Mouse (Mus musculus) midbrain, postnatal 0 days (tissue): ENCODE data around the gene Mlec. TPM values are rescaled to one million over a fixed set of nuclear protein-coding genes. Genes with fewer than 3 reads are reported as not detected.

Experiments
- ATAC-seq: fragments of 200-750 bp; cut with Nextera tagmentation; 2 replicates; pipeline ENCODE4 v1.8.0; 2017; ENCODE audit warnings: moderate number of reproducible peaks, mild to moderate bottlenecking, moderate TSS enrichment, moderate library complexity; ENCODE audit not compliant: low FRiP score
- DNase-seq: peaks from one replicate; pipeline ENCODE4 v3.0.0-alpha.2; 2015; ENCODE audit warnings: low spot score
- H3K27ac ChIP-seq: fragments of 300-500 bp; sonication (generic); 2 replicates; pipeline ENCODE4 v1.5.1; 2014; ENCODE audit warnings: low read depth, mild to moderate bottlenecking, low read length, mixed read lengths
- H3K27me3 ChIP-seq: fragments of 300-500 bp; sonication (generic); 2 replicates; pipeline ENCODE4 v1.6.1; 2014; ENCODE audit warnings: low read length, control low read depth, mixed read lengths; ENCODE audit not compliant: insufficient read depth
- H3K36me3 ChIP-seq: fragments of 300-500 bp; sonication (generic); 2 replicates; pipeline ENCODE4 v1.6.1; 2014; ENCODE audit warnings: low read length, control low read depth, mixed read lengths; ENCODE audit not compliant: insufficient read depth
- H3K4me1 ChIP-seq: fragments of 300-500 bp; sonication (generic); 2 replicates; pipeline ENCODE4 v1.6.1; 2014; ENCODE audit warnings: mild to moderate bottlenecking, control low read depth, antibody characterized with exemption, low read length, mixed read lengths; ENCODE audit not compliant: insufficient read depth
- H3K4me2 ChIP-seq: fragments of 300-500 bp; sonication (generic); 2 replicates; pipeline ENCODE4 v1.6.1; 2014; ENCODE audit warnings: low read depth, mild to moderate bottlenecking, low read length, mixed read lengths; ENCODE audit not compliant: poor library complexity, severe bottlenecking
- H3K4me3 ChIP-seq: fragments of 300-500 bp; sonication (generic); 2 replicates; pipeline ENCODE4 v1.5.1; 2014; ENCODE audit warnings: low read depth, mild to moderate bottlenecking, low read length, moderate library complexity
- H3K9ac ChIP-seq: fragments of 300-500 bp; sonication (generic); replicated peaks from 2 replicates; pipeline ENCODE4 v1.6.1; 2014; ENCODE audit warnings: mild to moderate bottlenecking, low read length, moderate library complexity, mixed read lengths; ENCODE audit not compliant: poor library complexity, severe bottlenecking
- H3K9me3 ChIP-seq: fragments of 300-500 bp; sonication (generic); 2 replicates; pipeline ENCODE4 v1.6.1; 2016; ENCODE audit warnings: low read length, control low read depth
- CTCF ChIP-seq: IDR thresholded peaks from 2 replicates; pipeline ENCODE4 v1.5.1; 2016; ENCODE audit warnings: antibody characterized with exemption, mild to moderate bottlenecking
- WGBS: fragments of 180-500 bp; shearing (Covaris S2); extraction: QIAGEN DNeasy Blood & Tissue Kit; methylation state at CpG from one replicate; pipeline ENCODE4 v1.1.7; 2014; 5-methylcytosine and 5-hydroxymethylcytosine counted together
- polyA plus RNA-seq: library from polyadenylated mRNA; unstranded; fragments of >200 nt; fragmentation: Nextera tagmentation; extraction: Ambion mirVana; gene quantifications from 2 replicates; pipeline ENCODE4 v1.2.1, GENCODE M21; 2015
- total RNA-seq: library from RNA; depleted of rRNA; stranded (reverse); fragments of >200 nt; gene quantifications from 2 replicates; pipeline ENCODE4 v1.2.3, GENCODE M21; 2014

The Mlec gene
- total and polyA plus RNA-seq, 2 experiments from 2014 or later, result 16.2 to 64.6 TPM

DNA sequence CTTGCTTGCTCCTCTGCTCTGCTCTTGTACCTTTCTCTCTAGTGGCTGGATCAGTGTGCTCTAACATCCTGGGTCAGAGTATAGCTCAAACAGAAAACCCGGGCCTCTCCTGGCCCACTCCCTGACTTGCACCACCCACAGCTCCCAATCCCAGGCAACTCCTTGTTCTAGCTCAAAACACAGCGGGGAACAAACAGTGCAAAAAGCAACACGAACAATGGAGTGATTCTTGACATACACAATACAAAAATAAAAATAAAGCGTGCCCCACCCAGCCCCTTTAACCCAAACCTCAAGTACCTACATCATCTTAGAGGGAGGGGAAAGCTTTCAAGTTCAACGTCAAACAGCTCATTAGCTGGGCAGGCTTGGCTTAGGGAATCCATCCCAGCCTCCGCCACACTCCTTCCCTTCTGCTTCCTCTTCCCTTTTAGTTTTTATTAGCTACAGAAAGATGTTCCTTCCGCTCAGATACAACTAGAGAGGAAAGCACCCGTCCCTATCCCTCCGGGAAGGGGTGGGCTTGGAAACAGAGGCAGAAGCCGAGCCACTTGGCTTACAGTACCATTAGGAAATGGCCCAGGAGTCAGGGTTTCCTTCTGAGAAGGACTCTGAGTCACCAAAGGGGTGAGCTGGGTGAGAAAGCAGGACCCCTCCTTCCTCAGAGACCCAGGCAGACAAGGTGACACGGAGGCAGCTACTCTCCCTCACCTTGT, 12.6 kb downstream of the Mlec start:
- H3K4me3 ChIP-seq, result no peak overlapping the region
- DNase-seq (no peak), ATAC-seq (no peak)
- WGBS, result 80% methylated on average over 11 of the region's 11 CpGs
- H3K27me3 ChIP-seq, result no peaks in the 10 kb centered on the region
- H3K36me3 ChIP-seq, result peaks cover 54% of the 10 kb centered on the region
- H3K4me1 ChIP-seq, result no peaks in the 10 kb centered on the region
- no peak overlapping the region for H3K27ac ChIP-seq
- TF ChIP-seq CTCF, result no peak
- no peaks in the 10 kb centered on the region for H3K9me3 ChIP-seq
- H3K4me2 ChIP-seq, result no peak overlapping the region
- H3K9ac ChIP-seq, result no peak overlapping the region

DNA sequence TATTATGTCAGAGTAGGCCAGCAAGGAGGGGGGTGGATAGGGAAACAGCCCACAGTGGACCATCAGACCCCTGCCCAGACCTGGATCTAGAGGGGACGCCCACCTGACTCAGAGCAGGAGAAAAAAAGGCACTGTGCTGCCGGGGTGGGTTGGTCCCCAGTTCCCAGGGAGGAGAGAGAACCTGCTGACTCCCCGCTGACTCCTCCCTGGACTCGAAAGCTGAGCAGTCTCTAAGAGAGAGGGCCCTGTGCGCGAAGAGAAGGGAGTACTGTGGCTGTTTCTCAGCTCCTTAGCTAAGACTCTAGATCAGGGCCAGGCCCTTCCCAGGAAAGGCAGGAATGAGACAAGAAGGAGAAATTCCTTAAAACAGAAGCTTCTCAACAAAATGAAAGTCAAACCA, 13.5 kb downstream of the Mlec start:
- peaks cover 44% of the 10 kb centered on the region for H3K36me3 ChIP-seq
- no peaks in the 10 kb centered on the region for H3K4me1 ChIP-seq
- H3K4me3 ChIP-seq, result no peak overlapping the region
- no peak overlapping the region for H3K27ac ChIP-seq
- no peak overlapping the region; the same call in 1 of the 2 replicates for H3K9ac ChIP-seq
- H3K27me3 ChIP-seq, result no peaks in the 10 kb centered on the region
- ATAC-seq (no peak), DNase-seq (no peak)
- no peak for TF ChIP-seq CTCF
- no peak overlapping the region for H3K4me2 ChIP-seq
- 66% methylated on average over 6 of the region's 6 CpGs for WGBS
- H3K9me3 ChIP-seq, result no peaks in the 10 kb centered on the region

DNA sequence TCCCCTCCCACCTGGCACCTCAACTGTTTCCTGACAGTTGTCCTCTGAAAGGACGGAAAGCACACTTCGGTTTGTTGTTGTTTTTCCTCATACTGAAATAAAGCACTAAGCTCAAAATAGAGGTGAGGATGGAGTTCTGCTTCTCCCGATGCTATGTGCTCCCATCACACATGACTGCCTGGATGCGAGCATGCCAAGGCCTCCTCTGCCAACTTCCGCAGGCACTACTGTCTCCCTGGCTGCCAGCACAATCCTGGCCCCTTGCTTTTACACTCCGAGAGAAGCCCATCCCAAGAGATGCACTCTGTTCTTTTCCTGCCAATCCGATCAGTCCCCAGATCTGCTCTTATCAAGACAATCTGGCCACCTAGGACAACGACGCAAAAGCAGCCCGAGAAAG, 14.4 kb downstream of the Mlec start:
- no peak overlapping the region for H3K4me2 ChIP-seq
- peaks cover 41% of the 10 kb centered on the region for H3K36me3 ChIP-seq
- ATAC-seq (no peak), DNase-seq (peak; percentile 66)
- no peak overlapping the region for H3K4me3 ChIP-seq
- peak overlapping the region; percentile 12; the same call in 1 of the 2 replicates for H3K27ac ChIP-seq
- no peaks in the 10 kb centered on the region for H3K27me3 ChIP-seq
- H3K9ac ChIP-seq, result no peak overlapping the region
- H3K4me1 ChIP-seq, result no peaks in the 10 kb centered on the region
- 73% methylated on average over 10 of the region's 10 CpGs for WGBS
- no peak for TF ChIP-seq CTCF
- no peaks in the 10 kb centered on the region for H3K9me3 ChIP-seq

DNA sequence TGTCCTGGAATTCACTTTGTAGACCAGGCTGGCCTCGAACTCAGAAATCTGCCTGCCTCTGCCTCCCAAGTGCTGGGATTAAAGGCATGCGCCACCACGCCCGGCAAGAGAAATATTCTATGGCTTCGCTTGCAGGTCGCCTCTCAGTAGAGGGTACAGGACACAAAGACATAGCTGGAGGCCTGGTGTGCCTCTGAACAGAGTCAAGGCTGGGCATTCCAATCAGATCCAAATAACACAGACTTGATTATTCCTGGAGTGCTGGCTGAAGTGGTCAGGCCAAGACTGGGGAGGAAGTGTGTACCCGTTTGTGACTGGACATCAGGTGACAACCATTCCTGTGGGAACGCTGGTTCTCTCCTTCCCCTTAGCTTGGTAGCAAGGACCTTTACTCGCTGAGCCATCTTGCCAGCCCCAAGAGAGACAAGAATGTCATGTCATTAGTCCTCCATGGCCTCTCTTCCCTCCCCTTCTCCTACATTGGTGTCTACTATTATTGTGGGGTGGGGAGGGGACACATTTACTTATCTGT, 15.7 kb downstream of the Mlec start:
- Histone ChIP-seq H3K27me3 (no peaks in the 10 kb centered on the region), H3K27ac (no peak overlapping the region), H3K9me3 (no peaks in the 10 kb centered on the region), H3K4me3 (no peak overlapping the region), H3K4me1 (no peaks in the 10 kb centered on the region), H3K36me3 (peaks cover 28% of the 10 kb centered on the region), H3K4me2 (no peak overlapping the region), H3K9ac (no peak overlapping the region)
- no peak for TF ChIP-seq CTCF
- DNase-seq, result no peak
- no peak for ATAC-seq
- WGBS, result 90% methylated on average over 9 of the region's 9 CpGs

DNA sequence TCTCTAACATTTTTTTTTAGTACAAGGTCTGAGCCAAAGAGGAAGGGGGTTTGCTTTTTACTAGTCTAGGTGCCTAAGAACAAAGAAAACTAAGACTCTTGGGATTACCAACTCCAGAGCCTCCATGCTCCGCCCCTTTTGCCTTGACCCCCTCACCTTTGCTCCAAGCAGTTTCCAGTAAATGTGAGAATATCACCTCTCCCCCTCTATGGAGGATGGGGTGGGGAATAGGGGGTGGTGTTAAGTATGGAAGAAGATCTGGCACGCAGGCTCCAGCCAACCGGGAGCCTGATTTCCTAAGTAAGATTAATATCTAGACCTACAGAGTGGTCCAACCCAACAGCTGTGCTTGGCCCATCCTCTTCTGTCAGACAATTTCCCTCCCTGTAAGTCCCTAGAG, 17.3 kb downstream of the Mlec start:
- H3K4me1 ChIP-seq, result no peaks in the 10 kb centered on the region
- no peak for TF ChIP-seq CTCF
- H3K36me3 ChIP-seq, result peaks cover 13% of the 10 kb centered on the region
- no peak overlapping the region for H3K9ac ChIP-seq
- no peaks in the 10 kb centered on the region for H3K27me3 ChIP-seq
- ATAC-seq, result no peak
- no peaks in the 10 kb centered on the region for H3K9me3 ChIP-seq
- no peak overlapping the region for H3K4me2 ChIP-seq
- no peak overlapping the region for H3K27ac ChIP-seq
- DNase-seq, result no peak
- 84% methylated on average over 3 of the region's 3 CpGs for WGBS
- H3K4me3 ChIP-seq, result no peak overlapping the region

DNA sequence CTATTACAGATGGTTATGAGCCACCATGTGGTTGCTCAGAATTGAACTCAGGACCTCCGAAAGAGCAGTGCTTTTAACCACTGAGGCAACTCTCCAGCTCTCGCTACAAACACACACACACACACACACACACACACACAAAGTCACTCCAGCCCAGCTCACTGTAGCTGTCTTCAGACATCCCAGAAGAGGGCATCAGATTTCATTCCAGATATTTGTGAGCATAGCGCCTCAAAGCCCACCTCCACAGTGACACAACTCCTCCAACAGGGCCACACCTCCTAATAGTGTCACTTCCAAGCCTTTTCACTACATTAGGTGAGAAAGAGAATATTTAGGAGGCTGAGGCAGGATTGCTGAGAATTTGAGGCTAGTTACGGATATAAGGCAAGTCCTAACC, 18.9 kb downstream of the Mlec start:
- DNase-seq, result peak; percentile 29
- ATAC-seq, result no peak
- H3K9ac ChIP-seq, result no peak overlapping the region
- no peak overlapping the region for H3K4me3 ChIP-seq
- no peak overlapping the region for H3K27ac ChIP-seq
- H3K9me3 ChIP-seq, result no peaks in the 10 kb centered on the region
- H3K4me2 ChIP-seq, result no peak overlapping the region
- no peak for TF ChIP-seq CTCF
- no peaks in the 10 kb centered on the region for H3K4me1 ChIP-seq
- H3K36me3 ChIP-seq, result no peaks in the 10 kb centered on the region
- 72% methylated on average over 4 of the region's 4 CpGs for WGBS
- H3K27me3 ChIP-seq, result no peaks in the 10 kb centered on the region
